Mouse (Mus musculus) small intestine, adult 2 months (tissue): Measurements from ENCODE around the gene Alg10b.

Source experiments
- CTCF ChIP-seq: fragments of 200-500 bp; IDR thresholded peaks from 2 replicates; pipeline ENCODE4 v1.5.1; 2012; ENCODE audit warnings: low read depth, mild to moderate bottlenecking, control low read depth, inconsistent platforms, low read length, moderate library complexity, mixed read lengths; ENCODE audit not compliant: insufficient replicate concordance, insufficient read length; ENCODE audit errors: extremely low read depth
- POLR2A ChIP-seq: fragments of 200-500 bp; IDR thresholded peaks from 2 replicates; pipeline ENCODE4 v1.6.1; 2012; ENCODE audit warnings: low read depth, mild to moderate bottlenecking, control low read depth, inconsistent platforms, low read length, moderate library complexity

- TF ChIP-seq CTCF (no peak), POLR2A (no peak)
Observed at GRCm38 (mm10) chr15:90184743-90185142, 39.4 kb upstream of the Alg10b start.
